Mouse (Mus musculus): ENCODE measurements around the gene 1700013F07Rik. TPM values are rescaled to one million over a fixed set of nuclear protein-coding genes. Genes with fewer than 3 reads are reported as not detected.
A peak's percentile ranks its signal among the peaks of the same experiment; 100 is the strongest.

1700013F07Rik gene
- total and polyA plus RNA-seq, 3 experiments: 0.38 to 2.5 (median 0.94) TPM

DNA sequence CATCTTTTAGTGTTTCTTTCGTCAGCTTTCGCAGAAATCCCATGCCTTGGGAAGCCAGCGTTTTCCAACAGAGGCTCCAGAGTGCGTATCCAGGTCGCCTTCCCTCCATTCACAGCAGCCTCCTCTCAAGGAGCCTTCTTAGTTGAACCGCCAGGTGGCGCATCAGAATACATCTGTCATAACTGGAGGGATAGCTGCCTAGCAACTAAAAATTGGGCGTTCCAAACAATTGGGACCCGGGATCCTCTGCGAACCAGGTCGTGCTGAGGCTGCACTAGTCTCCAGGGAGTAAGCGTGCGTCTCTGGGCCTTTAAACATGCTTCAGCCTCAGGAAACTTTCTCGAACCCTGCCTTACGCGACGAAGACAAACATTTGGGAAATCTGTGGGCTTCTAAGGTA is 3.4 kb downstream of the 1700013F07Rik start:
- TF ChIP-seq JUN (IDR thresholded peaks at IDR 0.05; ENCODE audit: insufficient read depth, low read depth, low read length) (peak; percentile 1; the same call in 1 of the 2 replicates), ZC3H11A (IDR thresholded peaks at IDR 0.05; ENCODE audit: low read depth, low read length) (no peak), POLR2AphosphoS2 (IDR thresholded peaks at IDR 0.05; ENCODE audit: low read depth, low read length) (no peak), MXI1 (IDR thresholded peaks at IDR 0.05; ENCODE audit: low read depth, low read length) (peak; percentile 87; the same call in 1 of the 2 replicates), IRF4 (IDR thresholded peaks at IDR 0.05; ENCODE audit: low read depth, low read length) (peak; percentile 44; the same call in 1 of the 2 replicates), KAT2A (IDR thresholded peaks at IDR 0.05; ENCODE audit: insufficient replicate concordance, low read length) (no peak), ZNF384 (IDR thresholded peaks at IDR 0.05; ENCODE audit: low read depth, low read length) (no peak), MYC (IDR thresholded peaks at IDR 0.05; ENCODE audit: low read depth, low read length) (no peak), MEF2A (IDR thresholded peaks at IDR 0.05; ENCODE audit: borderline replicate concordance, low read depth, low read length) (no peak), CHD1 (IDR thresholded peaks at IDR 0.05; ENCODE audit: low read depth, low read length) (no peak), ETS1 (conservative IDR thresholded peaks at IDR 0.05; ENCODE audit: low read depth, low read length) (no peak), HCFC1 (IDR thresholded peaks at IDR 0.05; ENCODE audit: low read depth, low read length) (no peak; the same call in 1 of the 2 replicates), SIN3A (IDR thresholded peaks at IDR 0.05; ENCODE audit: low read length) (peak; percentile 68; the same call in 1 of the 2 replicates), UBTF (IDR thresholded peaks at IDR 0.05; ENCODE audit: low read depth, low read length) (no peak), RCOR1 (conservative IDR thresholded peaks at IDR 0.05; ENCODE audit: low read depth, low read length) (no peak), GABPA (IDR thresholded peaks at IDR 0.05; ENCODE audit: insufficient replicate concordance, low read depth, low read length) (no peak), CHD2 (IDR thresholded peaks at IDR 0.05; ENCODE audit: low read length) (no peak), JUND (conservative IDR thresholded peaks at IDR 0.05; ENCODE audit: low read depth, low read length) (no peak), ZKSCAN1 (IDR thresholded peaks at IDR 0.05; ENCODE audit: borderline replicate concordance, low read depth, low read length) (no peak), NELFE (IDR thresholded peaks at IDR 0.05; ENCODE audit: low read depth, low read length) (no peak), TBP (conservative IDR thresholded peaks at IDR 0.05; ENCODE audit: low read depth, low read length) (no peak), RAD21 (IDR thresholded peaks at IDR 0.05; ENCODE audit: low read depth, low read length) (peak; percentile 45), USF2 (conservative IDR thresholded peaks at IDR 0.05; ENCODE audit: low read depth, low read length) (no peak), POLR2A (IDR thresholded peaks at IDR 0.05; ENCODE audit: low read depth, low read length) (no peak), PAX5 (IDR thresholded peaks at IDR 0.05; ENCODE audit: low read length) (no peak), E2F4 (IDR thresholded peaks at IDR 0.05; ENCODE audit: insufficient replicate concordance, low read depth, low read length) (no peak), MAZ (IDR thresholded peaks at IDR 0.05; ENCODE audit: low read depth, low read length) (no peak), ZMIZ1 (IDR thresholded peaks at IDR 0.05; ENCODE audit: low read depth, low read length) (no peak), SMC3 (IDR thresholded peaks at IDR 0.05; ENCODE audit: low read depth, low read length) (peak; percentile 75), MAFK (IDR thresholded peaks at IDR 0.05; ENCODE audit: insufficient replicate concordance, low read length) (no peak), ELF1 (IDR thresholded peaks at IDR 0.05; ENCODE audit: low read depth, low read length) (no peak), CTCF (conservative IDR thresholded peaks at IDR 0.05 in 1 of 2, IDR thresholded peaks at IDR 0.05 in 1 of 2; ENCODE audit: low read depth in 2 of 2, low read length in 2 of 2) (peak; percentile 78 to 82), BHLHE40 (IDR thresholded peaks at IDR 0.05; ENCODE audit: low read depth, low read length) (no peak), MAX (IDR thresholded peaks at IDR 0.05; ENCODE audit: low read length) (peak; percentile 33; the same call in 1 of the 2 replicates), EP300 (IDR thresholded peaks at IDR 0.05; ENCODE audit: low read length) (no peak), NRF1 (IDR thresholded peaks at IDR 0.05; ENCODE audit: low read depth, low read length) (no peak), TCF12 (IDR thresholded peaks at IDR 0.05; ENCODE audit: low read depth, low read length) (no peak), USF1 (IDR thresholded peaks at IDR 0.05; ENCODE audit: low read depth, low read length) (no peak)
- peak overlapping the region; percentile 17 to 41 (median 25) for H3K4me3 ChIP-seq (replicated peaks in 1 of 3; ENCODE audit: low read depth in 2 of 3, low read length in 2 of 3, poor library complexity in 1 of 3)
- no peaks in the 10 kb centered on the region for H3K36me3 ChIP-seq (replicated peaks in 1 of 2; ENCODE audit: control insufficient read depth in 1 of 2, insufficient read depth in 1 of 2, low read length in 1 of 2)
- H3K9me3 ChIP-seq (replicated peaks; ENCODE audit: low read length): no peaks in the 10 kb centered on the region
- in situ Hi-C loops (cut with MboI; ENCODE audit: low pct_ligation_motif_present, low pct_unique_long_range_greater_than_20kb, low sequenced_read_pairs) (no loop called here), dilution Hi-C loops (cut with MboI; ENCODE audit: extremely low pct_ligation_motif_present, extremely low pct_unique_long_range_greater_than_20kb, low sequenced_read_pairs) (no loop called here)
- H3K4me1 ChIP-seq (ENCODE audit: control insufficient read depth in 1 of 2, insufficient read depth in 2 of 2): peaks cover 0 to 24% of the 10 kb centered on the region in 2 experiments; a peak in 2 of 4 replicates
- peak overlapping the region; percentile 95 for H3K4me2 ChIP-seq (ENCODE audit: insufficient read depth, low read depth, poor library complexity, severe bottlenecking)
- peak; percentile 96 for DNase-seq (ENCODE audit: extremely low read depth)
- peak overlapping the region; percentile 68 for H3K9ac ChIP-seq (ENCODE audit: insufficient read depth, low read depth)
- no peaks in the 10 kb centered on the region for H3K79me2 ChIP-seq (replicated peaks; ENCODE audit: control insufficient read depth, extremely low read depth, insufficient read depth, poor library complexity, severe bottlenecking)
- H3K27me3 ChIP-seq (replicated peaks): peaks cover 41% of the 10 kb centered on the region
- no peak overlapping the region for H3K27ac ChIP-seq (ENCODE audit: insufficient read depth, low read depth)

Data from CH12.LX (cell line).